Mouse (Mus musculus): ENCODE data around the gene Zswim9.

- TF ChIP-seq CTCF (IDR thresholded peaks at IDR 0.05; ENCODE audit: low read depth, low read length) = no peak
- no peak for TF ChIP-seq GATA1 (IDR thresholded peaks at IDR 0.05; ENCODE audit: borderline replicate concordance, low read length)
- TF ChIP-seq POLR2AphosphoS5 (IDR thresholded peaks at IDR 0.05; ENCODE audit: insufficient replicate concordance, low read depth, low read length) = no peak
- no peak for TF ChIP-seq GATA2 (IDR thresholded peaks at IDR 0.05; ENCODE audit: borderline replicate concordance, low read depth, low read length)
These were observed 65.8 kb downstream of the Zswim9 start, which contains the start of gene Vmn1r89 for GRCm38 (mm10) chr7:13212720-13213119.
